Mouse (Mus musculus) brain, embryonic 14.5 days (tissue): ENCODE results near the gene Fmnl1.

ENCODE experiments used
- CTCF ChIP-seq: fragments of 200-500 bp; IDR thresholded peaks from 2 replicates; pipeline ENCODE4 v1.5.1; 2012; ENCODE audit warnings: inconsistent platforms, mild to moderate bottlenecking, moderate library complexity, borderline replicate concordance; ENCODE audit not compliant: insufficient read depth, insufficient read length; ENCODE audit errors: extremely low read depth
- POLR2A ChIP-seq: fragments of 200-500 bp; IDR thresholded peaks from 2 replicates; pipeline ENCODE4 v1.6.1; 2012; ENCODE audit warnings: mild to moderate bottlenecking, inconsistent platforms, borderline replicate concordance; ENCODE audit not compliant: poor library complexity, insufficient read depth, insufficient read length, severe bottlenecking; ENCODE audit errors: extremely low read depth

GRCm38 (mm10) chr11:103170111-103170493 lies 805 bp upstream of the Fmnl1 start:
- no peak for TF ChIP-seq CTCF
- TF ChIP-seq POLR2A: no peak
